ENCODE assay signal across 9 mouse cellular contexts in genomic region chr9:58133893-58134884, GRCm38 (mm10). TPM values are rescaled to one million over a fixed set of nuclear protein-coding genes. Genes with fewer than 3 reads are reported as not detected.
DNase-seq lines count a peak whose midpoint lies in the region; ATAC-seq and TF ChIP-seq lines count a peak whose summit lies in the region.
"Had no signal": no experiment of that assay in that cellular context is flagged by ENCODE, and none has a peak within 500 bp of the region (broad histone marks: within the 10 kb centered on the region; RNA-seq: fewer than 3 reads in every experiment).

No protein-coding gene starts in this region.

- H3K4me3 ChIP-seq in hindbrain, embryonic 13.5 days: no peak overlapping the region
- H3K4me3 ChIP-seq in gastrocnemius, adult 2 months: no peak overlapping the region
- H3K4me3 ChIP-seq: heart, adult 2 months had no signal

- no peak overlapping the region for H3K9ac ChIP-seq in hindbrain, embryonic 13.5 days

- H3K27me3 ChIP-seq in hindbrain, embryonic 13.5 days: peaks cover 59% of the 10 kb centered on the region

- TF ChIP-seq CTCF in gastrocnemius, adult 2 months (IDR thresholded peaks at IDR 0.05): no peak

- no peaks in the 10 kb centered on the region for H3K36me3 ChIP-seq in hindbrain, embryonic 13.5 days

- intact Hi-C loops in gastrocnemius, adult 2 months (cut with DNase I): no loop called here

- 0 out of 2 replicates have a peak overlapping the region, but pooled peaks have one; percentile 19 for H3K4me2 ChIP-seq in hindbrain, embryonic 13.5 days

- H3K9me3 ChIP-seq in hindbrain, embryonic 13.5 days: no peaks in the 10 kb centered on the region

- peak; percentile 84 for ATAC-seq in CD4-positive, CD25-positive, alpha-beta regulatory T cell, adult 4 months
- ATAC-seq in hindbrain, embryonic 13.5 days (ENCODE audit: low FRiP score): no peak; the same call in 1 of the 2 replicates

- 14% methylated on average over 15 of the region's 17 CpGs for WGBS in hindbrain, embryonic 13.5 days

- DNase-seq in embryo, embryonic 10.5 days (ENCODE audit: low spot score): peak; percentile 76
- peak; percentile 67 for DNase-seq in naive thymus-derived CD4-positive, alpha-beta T cell, adult 2 months (ENCODE audit: low read depth)
- DNase-seq in spleen, postnatal 4 days (ENCODE audit: low spot score in 2 of 2): no peak
- no peak for DNase-seq in MN1 (ENCODE audit: low spot score)
- DNase-seq in gastrocnemius, adult 2 months: no peak
- no peak for DNase-seq in kidney, postnatal 4 days
- DNase-seq: heart, adult 2 months had no signal

- peak overlapping the region; percentile 44 for H3K27ac ChIP-seq in hindbrain, embryonic 13.5 days
- no peak overlapping the region for H3K27ac ChIP-seq in gastrocnemius, adult 2 months
- H3K27ac ChIP-seq: heart, adult 2 months had no signal

- peaks cover 54% of the 10 kb centered on the region for H3K4me1 ChIP-seq in hindbrain, embryonic 13.5 days (replicated peaks)

RNA-seq across cellular contexts. Expression of gene Ccdc33, which starts 15.6 kb away (rescaled TPM):
- not detected for polyA plus RNA-seq in CD4-positive, CD25-positive, alpha-beta regulatory T cell, adult 4 months (2017; shearing (Covaris generic))
- polyA plus RNA-seq in hindbrain, embryonic 13.5 days (2015; fragmentation: Nextera tagmentation; extraction: Ambion mirVana): 0.81 and 0.91 TPM in 2 replicates
- total RNA-seq in gastrocnemius, adult 2 months (2021): not detected
- total RNA-seq: heart, adult 2 months had no signal

Comparison
In these comparisons a context has a peak if more than half of its experiments do, and no peak if none do; other contexts are left out.
1. DNase-seq: peak in embryo, embryonic 10.5 days (single experiment) and naive thymus-derived CD4-positive, alpha-beta T cell, adult 2 months (single experiment); none in spleen, postnatal 4 days (0 of 2), MN1 (single experiment), gastrocnemius, adult 2 months (single experiment) and kidney, postnatal 4 days (0 of 2).